Mouse (Mus musculus) right cerebral cortex, adult 18-20 months (tissue): ENCODE results near the gene Ms4a2.

Experiments
- DNase-seq: peaks from one replicate; pipeline ENCODE4 v3.0.0; 2022; ENCODE audit warnings: mixed read lengths

Ms4a2 gene

DNA sequence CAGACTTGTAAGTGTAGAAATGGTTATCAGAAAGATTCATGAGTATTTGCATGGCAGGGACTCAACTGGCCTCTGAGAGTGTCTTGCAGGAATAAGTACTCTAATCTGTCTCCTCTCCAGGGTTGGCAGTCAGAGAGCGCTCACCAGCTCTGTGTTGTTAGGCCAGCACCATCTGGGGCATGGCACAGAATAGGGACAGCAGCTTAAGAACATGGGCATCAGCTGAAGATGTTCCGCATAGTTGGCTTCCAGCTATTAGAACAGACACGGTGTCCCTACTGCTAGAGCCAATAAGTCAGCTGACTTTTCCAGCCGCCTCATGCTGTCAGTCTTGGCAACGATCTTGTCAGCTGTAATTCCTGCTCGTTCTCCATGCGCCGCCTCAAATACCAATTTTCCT, 48.6 kb downstream of the Ms4a2 start:
- DNase-seq = no peak
